Mouse (Mus musculus): ENCODE measurements around the gene Krt84. TPM values are rescaled to one million over a fixed set of nuclear protein-coding genes. Genes with fewer than 3 reads are reported as not detected.

Krt84 gene
- not detected for polyA plus RNA-seq (2015; fragmentation: Illumina TruSeq; extraction: RNeasy Lipid Tissue Mini Kit (QIAGEN cat#74804); ENCODE audit: insufficient read depth, low read depth, low replicate concordance)

DNA sequence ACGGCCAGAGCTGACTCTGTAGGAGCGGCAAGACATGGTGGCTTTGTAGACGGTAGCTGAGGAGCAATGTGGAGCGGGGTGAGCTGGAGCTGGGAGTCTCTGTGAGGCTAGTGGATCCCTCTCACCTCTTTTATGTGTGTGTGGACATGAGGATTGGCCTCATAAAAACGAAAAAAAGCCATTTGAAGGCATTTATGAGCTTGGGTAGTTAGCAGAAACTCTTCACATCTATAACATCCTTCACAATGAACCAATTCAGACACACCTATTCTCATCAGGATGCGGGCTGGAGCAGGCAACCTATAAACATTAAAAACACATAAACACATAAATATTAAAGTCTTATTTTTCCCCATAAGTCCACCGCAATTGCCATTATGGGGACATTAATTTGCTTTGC is at the start of gene Krt84:
Gene Krt84 (minus strand): TSS at position 101 of the 400 bp plus-strand sequence.

DNA sequence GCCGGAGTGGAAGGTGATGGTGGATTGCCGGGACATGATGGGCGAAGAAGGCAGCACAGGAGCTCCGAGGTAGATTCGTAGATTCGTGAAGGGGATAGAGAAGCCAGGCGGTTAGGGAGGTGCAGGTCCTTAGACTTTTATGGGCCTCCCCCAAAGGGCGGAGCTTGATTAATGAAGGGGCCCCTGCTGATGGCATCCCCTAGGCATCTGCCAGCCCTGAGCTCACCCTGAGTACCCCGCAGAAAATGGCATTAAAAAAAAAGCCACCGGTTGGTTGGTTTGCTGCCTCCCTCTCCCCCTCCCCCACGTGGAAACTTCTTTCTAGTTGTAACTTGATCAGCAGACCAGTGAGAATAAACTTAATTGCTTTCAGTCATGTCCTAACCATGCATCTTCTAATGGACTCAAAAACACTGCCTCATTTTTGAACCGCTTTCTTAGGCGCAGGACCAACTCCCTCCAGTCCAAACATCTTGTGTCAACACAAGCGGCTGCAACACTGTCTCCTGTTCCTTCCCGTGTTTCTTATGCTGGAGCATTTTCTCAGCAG is 41.3 kb upstream of the Krt84 start, which contains the start of gene Krt75:
Gene Krt75 (minus strand): TSS at position 109 of the 550 bp plus-strand sequence.

DNA sequence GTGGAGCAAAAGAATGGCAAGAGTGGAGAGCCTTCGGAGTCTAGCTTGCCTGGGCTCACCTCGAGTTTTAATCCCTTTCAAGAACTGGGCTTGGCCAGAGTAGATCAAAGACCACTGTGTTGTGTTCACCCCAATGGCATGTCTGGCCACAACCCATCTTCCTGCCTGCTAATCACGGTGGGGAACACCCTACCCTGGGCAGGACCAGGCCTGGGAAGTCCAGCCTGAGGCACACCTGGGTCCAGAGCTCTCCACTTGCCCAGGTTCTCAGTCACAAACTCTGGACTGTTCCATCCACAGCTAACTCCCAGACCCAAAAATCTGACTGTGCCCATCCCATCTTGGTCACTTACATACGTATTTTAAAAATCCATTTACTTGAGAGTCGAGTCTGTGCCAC is 30.2 kb upstream of the Krt84 start, which contains the start of gene Krt90:
Gene Krt90 (minus strand): TSS at position 101 of the 400 bp plus-strand sequence.

DNA sequence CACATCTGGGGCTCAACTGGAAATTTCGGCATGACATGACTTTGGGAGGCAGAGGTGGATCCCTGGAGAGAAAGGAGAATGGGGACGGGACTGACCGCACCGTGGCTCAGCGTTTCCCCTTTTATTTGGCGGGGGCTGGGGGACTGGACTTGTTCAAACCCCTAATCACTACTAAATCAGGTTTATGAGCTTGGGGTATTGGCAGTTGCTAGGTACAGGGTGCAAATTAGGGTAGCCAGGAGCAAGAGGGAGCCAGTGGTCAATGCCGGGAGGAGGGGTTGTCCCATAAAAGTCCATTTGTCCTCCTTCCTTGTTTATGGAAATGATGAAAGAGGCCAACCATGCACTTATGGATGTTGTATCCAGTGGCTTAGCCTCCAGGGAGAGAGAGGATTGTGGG is 17.9 kb upstream of the Krt84 start, which contains the start of gene Krt82:
Gene Krt82 (minus strand): TSS at position 101 of the 400 bp plus-strand sequence.

DNA sequence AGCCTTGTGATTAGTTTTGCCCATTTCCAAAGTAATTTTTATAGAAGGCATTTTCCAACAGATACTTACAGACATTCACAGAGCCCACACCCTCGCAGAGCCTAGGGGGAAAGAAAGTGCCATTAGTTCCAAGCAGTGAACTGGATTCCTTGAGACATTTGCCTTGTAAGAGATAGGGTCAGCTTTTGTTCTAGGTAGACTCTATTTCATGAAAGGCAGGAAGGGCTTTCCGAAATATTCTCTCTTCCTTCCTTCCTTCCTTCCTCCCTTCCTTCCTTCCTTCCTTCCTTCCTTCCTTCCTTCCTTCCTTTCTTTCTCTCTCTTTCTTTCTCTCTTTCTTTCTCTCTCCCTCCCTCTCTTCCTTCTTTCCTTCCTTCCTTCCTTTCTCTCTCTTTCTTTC is 15.5 kb downstream of the Krt84 start, which contains the start of gene Gm49425:
Gene Gm49425 (minus strand): TSS at position 101 of the 400 bp plus-strand sequence.

DNA sequence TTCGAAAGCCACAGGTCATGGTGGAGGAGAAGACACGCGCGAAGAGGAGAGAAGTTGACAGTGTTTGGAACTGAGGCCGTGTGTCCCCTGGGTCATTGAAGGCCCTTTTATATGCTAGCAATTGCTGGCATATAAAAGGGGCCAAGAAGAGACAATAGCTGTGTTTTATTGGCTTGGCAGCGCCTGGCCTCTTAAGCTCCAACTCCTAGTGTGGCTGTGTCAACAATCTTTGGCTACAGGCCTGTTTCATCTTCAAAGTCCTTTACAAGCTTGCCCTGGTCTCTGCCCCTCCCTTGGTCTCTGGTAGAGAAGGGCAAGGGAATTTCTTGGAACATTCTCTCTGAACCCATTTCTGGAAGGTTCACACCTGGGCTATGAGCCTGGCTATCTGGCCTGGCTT is 41.2 kb downstream of the Krt84 start, which contains the start of gene Krt83:
Gene Krt83 (minus strand): TSS at position 82 of the 400 bp plus-strand sequence.

Other genes with a start within 250 kb of the Krt84 start
- gene Atg101, start 248.5 kb downstream of the Krt84 start, polyA plus RNA-seq (2015; fragmentation: Illumina TruSeq; extraction: RNeasy Lipid Tissue Mini Kit (QIAGEN cat#74804); ENCODE audit: insufficient read depth, low read depth, low replicate concordance), result 5.2 TPM
- gene 6030408B16Rik, start 239.6 kb downstream of the Krt84 start, polyA plus RNA-seq (2015; fragmentation: Illumina TruSeq; extraction: RNeasy Lipid Tissue Mini Kit (QIAGEN cat#74804); ENCODE audit: insufficient read depth, low read depth, low replicate concordance), result 1.00 TPM
- 1.8 TPM for gene Krt80, start 162.7 kb downstream of the Krt84 start, polyA plus RNA-seq (2015; fragmentation: Illumina TruSeq; extraction: RNeasy Lipid Tissue Mini Kit (QIAGEN cat#74804); ENCODE audit: insufficient read depth, low read depth, low replicate concordance)
- gene Krt7, start 121.8 kb downstream of the Krt84 start, polyA plus RNA-seq (2015; fragmentation: Illumina TruSeq; extraction: RNeasy Lipid Tissue Mini Kit (QIAGEN cat#74804); ENCODE audit: insufficient read depth, low read depth, low replicate concordance), result 8.3 TPM
- gene Krt87, start 94.0 kb downstream of the Krt84 start, polyA plus RNA-seq (2015; fragmentation: Illumina TruSeq; extraction: RNeasy Lipid Tissue Mini Kit (QIAGEN cat#74804); ENCODE audit: insufficient read depth, low read depth, low replicate concordance), result not detected
- gene Krt88, start 85.1 kb downstream of the Krt84 start, polyA plus RNA-seq (2015; fragmentation: Illumina TruSeq; extraction: RNeasy Lipid Tissue Mini Kit (QIAGEN cat#74804); ENCODE audit: insufficient read depth, low read depth, low replicate concordance), result not detected
- gene Krt81, start 69.1 kb downstream of the Krt84 start, polyA plus RNA-seq (2015; fragmentation: Illumina TruSeq; extraction: RNeasy Lipid Tissue Mini Kit (QIAGEN cat#74804); ENCODE audit: insufficient read depth, low read depth, low replicate concordance), result not detected
- not detected for gene Krt86, start 59.3 kb downstream of the Krt84 start, polyA plus RNA-seq (2015; fragmentation: Illumina TruSeq; extraction: RNeasy Lipid Tissue Mini Kit (QIAGEN cat#74804); ENCODE audit: insufficient read depth, low read depth, low replicate concordance)
- not detected for gene Krt83, start 41.3 kb downstream of the Krt84 start, polyA plus RNA-seq (2015; fragmentation: Illumina TruSeq; extraction: RNeasy Lipid Tissue Mini Kit (QIAGEN cat#74804); ENCODE audit: insufficient read depth, low read depth, low replicate concordance)
- gene Gm49425, start 15.6 kb downstream of the Krt84 start, polyA plus RNA-seq (2015; fragmentation: Illumina TruSeq; extraction: RNeasy Lipid Tissue Mini Kit (QIAGEN cat#74804); ENCODE audit: insufficient read depth, low read depth, low replicate concordance), result not detected
- not detected for gene Krt82, start 17.8 kb upstream of the Krt84 start, polyA plus RNA-seq (2015; fragmentation: Illumina TruSeq; extraction: RNeasy Lipid Tissue Mini Kit (QIAGEN cat#74804); ENCODE audit: insufficient read depth, low read depth, low replicate concordance)
- gene Krt90, start 30.1 kb upstream of the Krt84 start, polyA plus RNA-seq (2015; fragmentation: Illumina TruSeq; extraction: RNeasy Lipid Tissue Mini Kit (QIAGEN cat#74804); ENCODE audit: insufficient read depth, low read depth, low replicate concordance), result not detected
- not detected for gene Krt75, start 41.1 kb upstream of the Krt84 start, polyA plus RNA-seq (2015; fragmentation: Illumina TruSeq; extraction: RNeasy Lipid Tissue Mini Kit (QIAGEN cat#74804); ENCODE audit: insufficient read depth, low read depth, low replicate concordance)
- not detected for gene Gm5414, start 95.4 kb upstream of the Krt84 start, polyA plus RNA-seq (2015; fragmentation: Illumina TruSeq; extraction: RNeasy Lipid Tissue Mini Kit (QIAGEN cat#74804); ENCODE audit: insufficient read depth, low read depth, low replicate concordance)
- gene Gm5478, start 114.6 kb upstream of the Krt84 start, polyA plus RNA-seq (2015; fragmentation: Illumina TruSeq; extraction: RNeasy Lipid Tissue Mini Kit (QIAGEN cat#74804); ENCODE audit: insufficient read depth, low read depth, low replicate concordance), result not detected
- gene Krt6b, start 147.5 kb upstream of the Krt84 start, polyA plus RNA-seq (2015; fragmentation: Illumina TruSeq; extraction: RNeasy Lipid Tissue Mini Kit (QIAGEN cat#74804); ENCODE audit: insufficient read depth, low read depth, low replicate concordance), result not detected
- gene Krt6a, start 161.5 kb upstream of the Krt84 start, polyA plus RNA-seq (2015; fragmentation: Illumina TruSeq; extraction: RNeasy Lipid Tissue Mini Kit (QIAGEN cat#74804); ENCODE audit: insufficient read depth, low read depth, low replicate concordance), result not detected
- gene Krt5, start 180.1 kb upstream of the Krt84 start, polyA plus RNA-seq (2015; fragmentation: Illumina TruSeq; extraction: RNeasy Lipid Tissue Mini Kit (QIAGEN cat#74804); ENCODE audit: insufficient read depth, low read depth, low replicate concordance), result not detected
- gene Krt71, start 210.3 kb upstream of the Krt84 start, polyA plus RNA-seq (2015; fragmentation: Illumina TruSeq; extraction: RNeasy Lipid Tissue Mini Kit (QIAGEN cat#74804); ENCODE audit: insufficient read depth, low read depth, low replicate concordance), result not detected

All from pancreas, adult 10 weeks (tissue).